Mouse (Mus musculus) heart, embryonic 10.5 days (tissue): ENCODE results near the gene Lgals7. TPM values are rescaled to one million over a fixed set of nuclear protein-coding genes. Genes with fewer than 3 reads are reported as not detected.

Experiments used
- polyA plus RNA-seq: library from polyadenylated mRNA; unstranded; fragments of >200 nt; fragmentation: Nextera tagmentation; extraction: Ambion mirVana; gene quantifications from 2 replicates; pipeline ENCODE4 v1.2.1, GENCODE M21; 2016

The Lgals7 gene
- polyA plus RNA-seq, 1 experiment from 2014 or later: 0.24 TPM

Other genes with a start within 250 kb of the Lgals7 start
- gene Acp7, start 232.5 kb upstream of the Lgals7 start, polyA plus RNA-seq: 0.34 TPM in 1 of 2 replicates, not detected in the other
- gene Fbxo27, start 171.0 kb upstream of the Lgals7 start, polyA plus RNA-seq: 4.7 and 6.3 TPM in 2 replicates
- 13.4 and 13.6 TPM in 2 replicates for gene Fbxo17, start 147.0 kb upstream of the Lgals7 start, polyA plus RNA-seq
- 132 and 168 TPM in 2 replicates for gene Mrps12, start 122.0 kb upstream of the Lgals7 start, polyA plus RNA-seq
- 30.7 and 32.2 TPM in 2 replicates for gene Sars2, start 121.9 kb upstream of the Lgals7 start, polyA plus RNA-seq
- gene Ccer2, start 107.7 kb upstream of the Lgals7 start, polyA plus RNA-seq: not detected in 2 replicates
- 53.8 and 57.8 TPM in 2 replicates for gene Sirt2, start 97.1 kb upstream of the Lgals7 start, polyA plus RNA-seq
- 50.5 and 50.7 TPM in 2 replicates for gene Nfkbib, start 96.3 kb upstream of the Lgals7 start, polyA plus RNA-seq
- 3.8 and 5.2 TPM in 2 replicates for gene Rinl, start 74.9 kb upstream of the Lgals7 start, polyA plus RNA-seq
- 213 and 221 TPM in 2 replicates for gene Hnrnpl, start 55.3 kb upstream of the Lgals7 start, polyA plus RNA-seq
- gene Ech1, start 38.6 kb upstream of the Lgals7 start, polyA plus RNA-seq: 118 and 136 TPM in 2 replicates
- 2.8 and 3.6 TPM in 2 replicates for gene Lgals4, start 30.0 kb upstream of the Lgals7 start, polyA plus RNA-seq
- gene Capn12, start 17.6 kb downstream of the Lgals7 start, polyA plus RNA-seq: 0.20 and 0.34 TPM in 2 replicates
- gene Actn4, start 98.5 kb downstream of the Lgals7 start, polyA plus RNA-seq: 319 and 371 TPM in 2 replicates
- gene Eif3k, start 118.0 kb downstream of the Lgals7 start, polyA plus RNA-seq: 289 and 329 TPM in 2 replicates
- gene Map4k1, start 118.2 kb downstream of the Lgals7 start, polyA plus RNA-seq: 9.9 and 14.3 TPM in 2 replicates